Mouse (Mus musculus) ES-Bruce4 (cell line): ENCODE results near the gene Tnrc6a. TPM values are rescaled to one million over a fixed set of nuclear protein-coding genes. Genes with fewer than 3 reads are reported as not detected.

Experiments
- H3K27ac ChIP-seq: 2 replicates; pipeline ENCODE4 v1.5.1; 2012; ENCODE audit warnings: low read length, inconsistent platforms; ENCODE audit not compliant: insufficient read depth
- H3K27me3 ChIP-seq: 2 replicates; pipeline ENCODE4 v1.6.1; 2012; ENCODE audit warnings: mild to moderate bottlenecking, low read length, inconsistent platforms; ENCODE audit not compliant: control insufficient read depth, poor library complexity, insufficient read depth, severe bottlenecking
- H3K36me3 ChIP-seq: 2 replicates; pipeline ENCODE4 v1.6.1; 2012; ENCODE audit warnings: inconsistent platforms, mild to moderate bottlenecking, low read length, moderate library complexity; ENCODE audit not compliant: control insufficient read depth, poor library complexity, insufficient read depth, severe bottlenecking
- H3K4me1 ChIP-seq: one replicate; pipeline ENCODE4 v1.8.1; 2011; ENCODE audit warnings: low read length; ENCODE audit not compliant: control insufficient read depth, insufficient read depth
- H3K4me3 ChIP-seq: 2 replicates; pipeline ENCODE4 v1.5.1; 2011; ENCODE audit warnings: low read depth, mild to moderate bottlenecking, low read length
- H3K9ac ChIP-seq: 2 replicates; pipeline ENCODE4 v1.6.1; 2012; ENCODE audit warnings: low read depth, mild to moderate bottlenecking, inconsistent platforms; ENCODE audit not compliant: poor library complexity, severe bottlenecking
- H3K9me3 ChIP-seq: replicated peaks from 2 replicates; pipeline ENCODE4 v1.6.1; 2012; ENCODE audit warnings: mild to moderate bottlenecking, low read length, inconsistent platforms; ENCODE audit not compliant: control insufficient read depth, poor library complexity, insufficient read depth, severe bottlenecking
- CTCF ChIP-seq: IDR thresholded peaks from one replicate; pipeline ENCODE4 v1.8.1; 2011; ENCODE audit warnings: low read depth, low read length
- EP300 ChIP-seq: IDR thresholded peaks from 2 replicates; pipeline ENCODE4 v1.6.1; 2011; ENCODE audit warnings: low read depth, low read length; ENCODE audit not compliant: insufficient read depth
- POLR2A ChIP-seq: IDR thresholded peaks from one replicate; pipeline ENCODE4 v1.8.1; 2011; ENCODE audit warnings: low read length; ENCODE audit not compliant: insufficient read depth
- polyA plus RNA-seq: library from polyadenylated mRNA; stranded (reverse); fragments of >200 nt; gene quantifications from 2 replicates; pipeline ENCODE4 v1.2.4, GENCODE M21; 2011; ENCODE audit warnings: low read depth; ENCODE audit not compliant: missing spikeins, insufficient read depth, insufficient read length

The Tnrc6a gene
- polyA plus RNA-seq, 1 experiment: 119 TPM

DNA sequence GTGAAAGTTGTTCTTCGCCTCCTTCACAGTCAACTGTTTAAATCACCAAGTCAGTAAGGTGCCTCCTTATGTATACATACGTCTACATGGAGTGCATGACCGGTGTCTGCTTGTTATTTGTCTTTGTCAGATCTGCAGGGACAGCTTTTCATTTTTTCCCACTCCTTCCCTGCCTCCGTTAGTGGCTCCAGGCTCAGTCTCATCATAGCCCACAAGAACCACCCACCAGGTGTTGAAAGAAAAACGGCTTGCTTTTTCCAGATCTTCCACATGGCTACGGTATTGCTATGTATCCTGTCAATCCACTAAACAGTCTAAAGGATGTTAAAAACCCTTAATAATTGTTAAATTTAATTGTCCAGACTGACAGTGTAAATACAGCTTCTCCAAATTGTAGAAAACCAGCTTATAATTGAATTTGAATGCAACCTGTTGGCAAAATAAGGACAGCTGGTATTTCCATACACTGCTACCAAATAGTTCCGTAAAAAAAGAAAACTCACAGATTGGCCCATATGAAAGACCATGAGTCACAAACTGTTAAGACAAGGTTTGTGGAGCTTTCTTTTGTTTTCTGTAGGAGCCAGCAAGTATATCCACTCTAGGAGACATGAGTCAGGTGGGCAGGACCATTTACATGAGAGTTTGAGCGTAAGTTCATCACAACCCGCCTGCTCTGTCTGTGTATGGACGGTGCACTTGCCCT, 22.6 kb downstream of the Tnrc6a start:
- Histone ChIP-seq H3K36me3 (peaks cover 9% of the 10 kb centered on the region), H3K9me3 (no peaks in the 10 kb centered on the region), H3K4me1 (no peaks in the 10 kb centered on the region), H3K27ac (no peak overlapping the region), H3K9ac (no peak overlapping the region), H3K4me3 (no peak overlapping the region), H3K27me3 (no peaks in the 10 kb centered on the region)
- TF ChIP-seq POLR2A (no peak), EP300 (no peak), CTCF (no peak)

DNA sequence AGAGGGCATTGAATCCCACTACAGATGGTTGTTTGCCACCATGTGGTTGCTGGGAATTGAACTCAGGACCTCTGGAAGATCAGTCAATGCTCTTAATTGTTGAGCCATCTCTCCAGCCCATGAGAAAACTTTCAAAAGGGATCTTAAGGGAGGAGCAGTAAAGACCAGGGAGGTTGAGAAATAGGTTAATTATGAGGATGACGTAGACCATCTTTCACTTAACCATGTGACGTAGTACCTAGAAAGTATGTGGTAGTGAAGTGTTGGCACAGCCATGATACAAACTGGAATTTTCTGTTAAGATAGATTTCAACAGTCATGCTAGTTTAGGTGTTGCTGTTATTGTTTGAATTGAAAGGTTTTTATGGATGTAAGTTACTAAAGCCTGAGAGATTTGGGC, 24.1 kb downstream of the Tnrc6a start:
- Histone ChIP-seq H3K4me1 (no peaks in the 10 kb centered on the region), H3K27me3 (no peaks in the 10 kb centered on the region), H3K9me3 (no peaks in the 10 kb centered on the region), H3K27ac (no peak overlapping the region), H3K36me3 (peaks cover 9% of the 10 kb centered on the region), H3K4me3 (no peak overlapping the region), H3K9ac (no peak overlapping the region)
- no peak for TF ChIP-seq EP300
- no peak for TF ChIP-seq POLR2A
- TF ChIP-seq CTCF: no peak

DNA sequence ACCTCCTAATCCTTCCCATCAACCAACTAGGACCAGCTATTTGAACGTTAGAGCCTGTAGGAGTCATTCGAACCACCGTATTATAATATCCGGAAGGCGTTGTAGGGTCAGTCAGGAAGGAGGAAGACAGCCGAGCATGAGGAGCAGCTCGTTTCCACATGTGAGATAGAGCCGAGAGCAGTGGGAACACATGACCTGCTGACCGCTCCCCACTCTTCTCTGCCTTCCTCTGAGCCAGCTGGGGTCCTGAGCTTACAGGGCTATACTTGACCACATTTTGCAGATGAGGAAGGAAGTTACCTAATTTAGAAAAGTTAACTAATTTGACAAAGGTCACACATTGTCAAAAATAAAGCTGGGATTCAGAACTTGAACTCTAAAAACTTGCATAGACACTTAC, 25.2 kb downstream of the Tnrc6a start:
- H3K36me3 ChIP-seq: peaks cover 13% of the 10 kb centered on the region
- H3K27ac ChIP-seq: no peak overlapping the region
- no peak for TF ChIP-seq EP300
- no peak for TF ChIP-seq POLR2A
- TF ChIP-seq CTCF: no peak

DNA sequence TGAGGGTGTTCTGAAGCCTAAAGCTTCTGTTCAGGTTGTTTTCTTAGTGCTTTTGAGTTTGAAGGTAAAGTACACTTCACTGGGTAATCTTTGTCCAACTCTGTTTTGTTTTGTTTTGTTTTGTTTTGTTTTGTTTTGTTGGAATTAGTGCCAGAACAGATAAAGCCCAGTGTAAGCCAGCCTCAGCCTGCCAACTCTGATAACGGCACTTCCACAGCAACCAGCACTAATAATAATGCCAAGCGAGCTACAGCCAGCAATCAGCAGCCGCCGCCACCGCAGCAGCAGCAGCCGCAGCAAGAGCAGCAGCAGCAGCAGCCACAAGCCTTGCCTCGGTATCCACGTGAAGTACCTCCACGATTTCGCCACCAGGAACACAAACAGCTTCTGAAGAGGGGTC, 38.7 kb downstream of the Tnrc6a start:
- H3K9ac ChIP-seq: no peak overlapping the region
- H3K36me3 ChIP-seq: peaks cover 52% of the 10 kb centered on the region
- no peak overlapping the region for H3K27ac ChIP-seq

More for the DNA sequence above, 25.2 kb downstream of the Tnrc6a start:
- no peaks in the 10 kb centered on the region for H3K27me3 ChIP-seq
- H3K9ac ChIP-seq: no peak overlapping the region
- no peaks in the 10 kb centered on the region for H3K4me1 ChIP-seq
- H3K9me3 ChIP-seq: no peaks in the 10 kb centered on the region
- no peak overlapping the region for H3K4me3 ChIP-seq

DNA sequence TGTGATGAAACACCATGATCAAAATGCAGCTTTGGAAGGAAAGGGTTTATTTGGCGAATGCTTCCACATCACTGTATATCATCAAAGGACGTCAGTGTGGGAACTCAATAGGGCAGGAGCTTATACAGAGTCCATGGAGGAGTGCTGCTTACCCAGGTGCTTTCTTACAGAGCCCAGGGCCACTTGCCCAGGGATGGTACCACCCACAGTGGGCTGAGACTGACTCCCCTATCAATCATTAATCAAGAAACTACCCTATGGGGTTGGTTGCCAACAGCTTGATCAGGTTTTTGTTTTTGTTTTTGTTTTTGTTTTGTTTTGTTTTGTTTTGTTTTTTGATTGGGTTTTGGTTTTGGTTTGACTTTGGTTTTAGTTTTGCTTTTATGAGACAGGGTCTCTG, 43.8 kb downstream of the Tnrc6a start:
- Histone ChIP-seq H3K4me1 (no peaks in the 10 kb centered on the region), H3K36me3 (peaks cover 81% of the 10 kb centered on the region), H3K27ac (no peak overlapping the region), H3K9me3 (no peaks in the 10 kb centered on the region), H3K27me3 (no peaks in the 10 kb centered on the region), H3K4me3 (no peak overlapping the region), H3K9ac (no peak overlapping the region)
- no peak for TF ChIP-seq POLR2A
- TF ChIP-seq EP300: no peak
- TF ChIP-seq CTCF: no peak

More for the DNA sequence above, 38.7 kb downstream of the Tnrc6a start:
- no peak for TF ChIP-seq POLR2A
- no peak for TF ChIP-seq EP300
- Histone ChIP-seq H3K9me3 (no peaks in the 10 kb centered on the region), H3K4me3 (no peak overlapping the region), H3K4me1 (no peaks in the 10 kb centered on the region), H3K27me3 (no peaks in the 10 kb centered on the region)

DNA sequence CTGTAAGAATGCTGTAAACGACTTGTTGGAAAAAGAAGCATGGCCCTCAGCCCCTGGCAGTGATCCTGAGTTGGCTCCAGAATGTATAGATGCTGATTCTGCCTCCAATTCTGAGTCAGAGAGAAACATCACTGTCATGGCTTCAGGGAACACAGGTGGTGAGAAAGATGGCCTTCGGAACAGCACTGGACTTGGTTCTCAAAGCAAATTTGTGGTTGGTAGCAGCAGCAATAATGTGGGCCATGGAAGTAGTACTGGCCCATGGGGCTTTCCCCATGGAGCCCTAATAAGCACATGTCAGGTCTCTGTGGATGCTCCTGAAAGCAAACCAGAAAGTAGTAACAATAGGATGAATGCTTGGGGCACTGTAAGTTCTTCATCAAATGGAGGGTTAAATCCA, 45.9 kb downstream of the Tnrc6a start:
- Histone ChIP-seq H3K9ac (no peak overlapping the region), H3K36me3 (peaks cover 71% of the 10 kb centered on the region)

More for the DNA sequence above, 45.9 kb downstream of the Tnrc6a start:
- Histone ChIP-seq H3K4me1 (no peaks in the 10 kb centered on the region), H3K4me3 (no peak overlapping the region), H3K9me3 (no peaks in the 10 kb centered on the region), H3K27ac (no peak overlapping the region), H3K27me3 (no peaks in the 10 kb centered on the region)
- TF ChIP-seq EP300 (no peak), CTCF (no peak), POLR2A (no peak)
